Mouse (Mus musculus) left cerebral cortex, adult 2 months (tissue): ENCODE measurements around the gene Chsy1. TPM values are rescaled to one million over a fixed set of nuclear protein-coding genes. Genes with fewer than 3 reads are reported as not detected.

Experiments
- DNase-seq, 2 experiments: peaks; one replicate each; pipeline ENCODE4 v3.0.0; 2021 to 2022; ENCODE audit warnings: low spot score in 2 of 2, mixed read lengths in 1 of 2; ENCODE audit errors: extremely low spot score in 1 of 2
- H3K27ac ChIP-seq: fragments of 200-600 bp; 2 replicates; pipeline ENCODE4 v1.8.1; 2022
- H3K4me3 ChIP-seq: fragments of 200-600 bp; 2 replicates; pipeline ENCODE4 v1.8.1; 2022
- CTCF ChIP-seq: fragments of 200-600 bp; IDR thresholded peaks from 2 replicates; pipeline ENCODE4 v1.8.1; 2022; ENCODE audit warnings: antibody characterized with exemption, mild to moderate bottlenecking, moderate library complexity
- intact Hi-C: fragments of 180-260 bp; cut with DNase I; formaldehyde crosslinking; loops from one replicate; pipeline ENCODE4 v1.15.1; 2025
- total RNA-seq, 2 experiments: library from RNA; stranded (reverse); gene quantifications; 2 replicates each; pipeline ENCODE4 v1.2.3; 2021

The Chsy1 gene
- total RNA-seq, 2 experiments from 2014 or later = 15.6 to 17.3 TPM

DNA sequence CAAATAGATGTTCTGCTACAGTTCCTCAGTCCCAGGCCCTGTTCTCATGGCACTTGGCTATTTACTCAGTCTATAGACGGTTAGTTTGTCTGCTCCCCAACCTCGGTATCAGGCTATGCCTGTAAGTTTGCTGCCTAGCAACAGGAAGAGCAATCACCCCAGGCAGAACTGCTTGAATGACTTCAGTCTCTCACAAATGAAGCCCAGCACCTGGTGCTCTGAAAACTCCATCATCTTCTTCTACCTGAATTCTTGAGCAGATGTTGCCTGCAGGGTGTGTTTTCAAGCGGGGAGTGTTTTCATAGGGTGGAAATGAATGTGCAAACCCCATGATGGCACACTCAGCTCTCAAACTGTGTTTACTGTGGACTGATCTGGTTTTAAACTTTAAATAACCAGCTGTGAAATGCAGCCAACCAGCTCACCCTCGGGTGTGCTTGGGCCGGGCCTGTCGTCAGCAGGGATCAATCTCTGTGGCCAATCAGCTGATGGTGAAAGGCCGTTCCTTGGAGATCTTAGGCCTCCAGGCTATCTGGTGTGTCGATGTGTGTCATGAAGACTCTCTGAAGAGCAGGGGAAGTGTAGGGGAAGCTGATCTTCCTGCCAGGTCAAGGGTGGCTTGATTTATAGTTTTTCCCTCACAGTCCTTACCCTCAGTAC lies 91.6 kb downstream of the Chsy1 start:
- Histone ChIP-seq H3K4me3 (no peak overlapping the region), H3K27ac (no peak overlapping the region)
- no peak for DNase-seq
- intact Hi-C loops = no loop called here
- TF ChIP-seq CTCF = no peak

DNA sequence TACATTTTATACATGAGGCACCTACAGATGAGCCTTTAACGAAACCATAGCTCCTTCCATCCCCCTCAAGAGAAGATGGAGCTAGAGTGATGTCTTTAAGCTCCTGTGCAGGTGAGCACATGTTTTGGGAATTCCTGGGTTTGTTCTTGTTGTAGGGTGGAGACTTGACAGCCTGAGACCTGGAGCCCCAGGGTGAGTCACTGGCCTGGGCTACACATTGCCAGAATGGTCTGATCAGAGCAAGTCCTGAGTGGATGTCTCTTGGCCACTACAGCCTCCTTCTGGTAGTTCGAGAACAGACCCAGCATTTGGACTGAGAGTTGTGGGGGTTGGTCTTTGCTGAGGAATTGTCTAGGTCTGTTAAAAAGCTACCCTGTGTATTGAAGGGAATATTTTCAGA lies 92.3 kb downstream of the Chsy1 start:
- H3K27ac ChIP-seq = no peak overlapping the region
- no peak for TF ChIP-seq CTCF
- intact Hi-C loops = no loop called here
- H3K4me3 ChIP-seq = no peak overlapping the region
- no peak for DNase-seq

DNA sequence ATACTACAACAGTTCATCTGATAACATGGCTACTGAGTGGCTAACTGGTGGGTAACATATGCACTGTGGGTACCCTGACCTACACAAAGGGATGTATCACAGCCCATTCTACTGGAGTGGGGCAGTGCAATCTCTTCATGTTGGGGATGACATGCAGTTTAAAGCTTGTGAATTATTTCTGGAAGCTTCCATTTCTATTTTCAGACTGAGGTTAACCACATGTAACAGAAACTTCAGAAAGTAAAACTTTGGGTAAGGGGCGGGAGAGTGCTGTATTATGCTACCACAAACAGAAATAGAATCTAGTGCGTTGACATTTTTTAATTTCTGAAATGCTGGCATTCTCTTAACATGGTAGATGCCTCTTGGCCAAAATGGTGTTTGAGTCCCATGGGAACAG lies 100.6 kb downstream of the Chsy1 start:
- intact Hi-C loops = no loop called here
- H3K4me3 ChIP-seq = no peak overlapping the region
- TF ChIP-seq CTCF = no peak
- DNase-seq = no peak
- no peak overlapping the region for H3K27ac ChIP-seq

DNA sequence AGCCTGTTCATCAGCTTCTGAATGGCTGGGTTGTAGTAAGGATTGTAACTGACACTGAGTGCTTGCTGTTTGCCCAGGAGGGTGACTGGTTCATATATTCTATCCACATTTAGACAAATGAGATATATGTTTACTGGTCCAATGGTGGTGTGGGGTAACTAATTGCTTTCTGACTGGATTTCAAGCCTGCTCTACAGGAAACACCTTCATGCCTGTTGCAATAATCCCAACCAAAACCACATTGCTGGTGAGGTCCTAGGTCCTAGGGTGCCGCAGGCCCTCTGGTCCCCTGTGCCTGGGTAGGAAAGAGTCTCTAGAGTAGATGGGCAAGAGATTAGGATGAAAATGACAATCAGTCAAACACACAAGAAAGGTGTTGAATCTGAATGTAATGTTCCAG lies 103.6 kb downstream of the Chsy1 start:
- H3K27ac ChIP-seq = no peak overlapping the region
- intact Hi-C loops = no loop called here
- TF ChIP-seq CTCF = no peak
- H3K4me3 ChIP-seq = no peak overlapping the region
- DNase-seq = no peak

DNA sequence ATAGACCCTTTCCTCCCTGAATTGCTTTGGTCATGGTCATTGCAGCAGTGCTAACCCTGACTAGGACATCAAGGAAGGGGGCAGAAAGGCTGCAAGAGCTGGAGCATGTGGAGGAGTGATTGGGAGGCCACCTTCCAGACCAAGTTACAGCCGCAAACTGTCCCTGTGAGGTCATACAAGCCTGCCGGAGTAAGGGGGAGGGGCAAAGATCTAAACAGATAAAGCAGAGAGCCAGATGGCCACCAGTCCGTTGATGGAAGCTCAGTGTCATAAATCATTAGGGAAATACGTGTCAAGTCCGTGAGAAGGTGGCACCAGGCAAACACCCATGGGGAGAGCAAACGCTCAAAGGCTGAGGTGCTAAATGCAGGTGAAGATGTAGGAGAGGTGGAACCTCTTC lies 105.2 kb downstream of the Chsy1 start:
- no peak for TF ChIP-seq CTCF
- DNase-seq = no peak
- Histone ChIP-seq H3K27ac (no peak overlapping the region), H3K4me3 (no peak overlapping the region)
- intact Hi-C loops = no loop called here

DNA sequence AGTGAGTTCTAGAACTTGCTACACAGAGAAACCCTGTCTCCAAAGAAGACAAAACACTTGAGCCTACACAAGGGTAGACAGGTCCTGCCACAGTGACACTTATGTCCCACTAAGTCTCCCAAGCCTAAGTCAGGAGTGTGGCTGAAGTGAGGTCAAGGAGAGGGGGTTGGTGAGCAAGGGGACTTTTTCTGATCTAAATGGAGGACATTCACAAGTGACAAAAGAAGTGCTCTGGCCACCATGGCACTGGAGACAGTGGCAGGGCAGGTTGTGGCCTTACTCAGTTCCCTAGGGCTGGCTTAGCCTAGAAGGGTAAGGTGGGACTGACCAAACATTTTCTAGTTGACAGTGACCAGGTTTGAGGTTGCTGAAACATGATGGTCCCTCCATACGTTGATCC lies 106.6 kb downstream of the Chsy1 start:
- intact Hi-C loops = no loop called here
- no peak for TF ChIP-seq CTCF
- H3K27ac ChIP-seq = no peak overlapping the region
- no peak overlapping the region for H3K4me3 ChIP-seq
- DNase-seq = no peak

DNA sequence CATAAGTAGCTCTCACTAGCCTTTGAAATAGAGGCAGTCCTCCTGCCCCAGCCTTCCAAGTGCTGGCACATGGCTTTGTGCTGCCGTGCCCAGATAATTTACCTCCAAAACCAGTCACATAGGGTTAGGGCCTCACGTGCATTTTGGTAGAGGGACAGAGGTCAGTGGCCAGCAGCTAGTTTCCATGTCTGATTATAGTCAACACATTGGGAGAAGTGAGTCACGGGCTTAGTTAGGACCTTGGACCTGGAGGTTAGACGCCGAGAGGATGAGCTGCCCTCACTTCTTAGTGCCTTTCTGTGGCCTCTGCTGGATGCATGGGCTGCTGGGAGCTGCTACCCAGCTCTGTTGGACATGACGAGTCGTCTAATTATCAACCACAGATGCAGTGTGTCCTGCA lies 107.7 kb downstream of the Chsy1 start:
- no peak for DNase-seq
- no peak overlapping the region for H3K4me3 ChIP-seq
- H3K27ac ChIP-seq = no peak overlapping the region
- intact Hi-C loops = no loop called here
- TF ChIP-seq CTCF = no peak

DNA sequence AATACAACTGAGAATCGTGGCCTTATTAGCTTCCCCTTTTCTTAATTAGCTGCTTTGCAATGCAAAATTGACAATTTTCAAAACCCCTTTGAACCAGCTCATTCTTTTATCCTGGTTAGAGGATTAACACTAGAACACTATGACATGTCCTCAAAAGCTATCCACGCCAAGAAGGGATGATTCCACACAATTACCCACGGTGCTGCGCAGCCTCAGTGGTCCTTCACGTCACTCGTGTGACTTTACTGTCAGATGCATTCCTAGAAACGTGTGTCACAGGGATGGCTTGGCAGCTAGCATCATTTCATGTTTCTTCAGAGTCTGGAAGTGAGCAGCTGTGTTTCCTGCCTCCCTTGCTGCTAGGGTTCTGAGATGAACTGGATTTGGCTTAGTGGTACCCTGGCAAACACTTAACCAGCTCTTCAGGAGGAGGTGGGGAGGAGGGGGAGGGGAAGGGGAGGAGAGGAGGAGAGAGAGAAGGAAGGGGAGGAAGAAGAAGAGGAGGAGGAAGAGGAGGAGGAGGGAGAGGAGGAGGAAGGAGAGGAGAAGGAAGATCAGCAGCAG lies 108.3 kb downstream of the Chsy1 start:
- Histone ChIP-seq H3K27ac (no peak overlapping the region), H3K4me3 (no peak overlapping the region)
- no peak for TF ChIP-seq CTCF
- intact Hi-C loops = no loop called here
- DNase-seq = no peak

DNA sequence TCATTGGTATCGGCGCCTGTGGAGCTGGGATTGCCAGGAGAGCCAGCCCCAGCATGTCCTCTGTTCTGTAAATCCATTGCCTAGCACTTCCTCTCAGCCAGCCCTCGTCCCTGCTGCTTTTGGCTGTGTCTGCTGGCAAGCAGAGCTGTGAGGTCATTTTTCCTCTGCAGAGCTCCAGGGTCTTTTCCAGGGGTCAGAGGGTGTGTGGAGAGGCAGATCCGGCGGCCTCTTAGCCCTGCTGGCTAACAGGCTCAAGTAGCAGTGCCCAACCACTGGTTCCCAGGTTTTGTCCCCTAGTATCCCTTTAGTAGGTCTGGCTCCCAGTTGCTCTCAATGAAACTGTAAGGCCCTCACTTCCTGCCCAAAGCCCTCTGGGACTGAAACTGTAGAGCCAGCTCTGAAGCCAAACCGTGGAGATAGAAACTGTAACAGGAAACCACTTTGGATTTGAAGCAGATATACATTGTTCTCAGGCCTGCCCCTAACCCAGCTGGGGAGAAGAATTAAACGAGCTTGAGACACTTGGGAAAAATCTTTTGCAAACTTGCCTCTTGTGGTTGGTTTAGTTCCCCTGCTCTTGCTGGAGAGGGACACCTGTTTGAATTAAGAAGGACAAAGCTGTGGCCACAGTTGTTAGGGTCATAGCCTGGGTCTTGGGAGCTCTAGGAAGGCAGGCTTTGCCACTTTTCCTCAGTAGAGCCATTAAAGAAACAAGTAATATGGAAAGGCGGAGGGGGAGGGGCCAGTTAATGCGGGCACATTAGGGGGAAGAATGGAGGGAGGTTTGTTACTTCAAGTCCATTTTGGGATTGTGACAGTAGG lies 109.1 kb downstream of the Chsy1 start:
- Histone ChIP-seq H3K27ac (no peak overlapping the region), H3K4me3 (no peak overlapping the region)
- intact Hi-C loops = no loop called here
- no peak for TF ChIP-seq CTCF
- no peak for DNase-seq

DNA sequence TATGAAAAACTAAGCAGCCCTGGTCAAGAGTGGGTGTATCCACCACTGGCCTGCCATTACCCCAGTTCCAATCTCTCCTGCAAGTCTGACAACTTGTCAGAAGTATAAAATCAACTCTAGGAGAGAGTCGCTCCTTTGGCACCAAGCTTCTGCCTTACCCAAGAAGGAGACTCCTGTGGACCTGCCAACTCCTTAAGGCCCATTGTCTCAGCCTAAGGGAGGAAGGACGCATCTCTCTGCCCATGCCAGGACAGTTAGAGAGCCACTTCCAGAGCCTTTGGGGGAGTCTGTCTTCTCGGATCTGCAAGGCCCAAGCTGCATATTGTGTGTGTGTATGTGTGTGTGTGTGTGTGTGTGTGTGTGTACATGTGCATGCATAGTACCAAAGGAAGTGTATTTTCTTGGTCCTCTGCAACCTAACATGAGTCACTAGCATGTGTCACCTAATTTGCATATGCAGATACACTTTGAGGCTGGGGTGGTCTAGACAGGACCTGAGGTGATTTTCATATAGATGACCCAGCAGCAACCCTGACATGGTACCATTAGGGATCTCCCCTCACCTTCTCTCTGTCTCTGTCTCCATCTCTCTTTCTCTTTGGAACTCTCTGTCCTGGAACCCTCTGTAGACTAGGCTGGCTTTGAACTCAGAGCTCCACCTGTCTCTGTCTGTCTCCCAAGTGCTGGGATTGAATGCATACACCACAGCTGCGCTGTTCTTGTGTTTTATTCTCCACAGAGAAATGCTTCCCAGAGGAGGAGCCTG lies 109.9 kb downstream of the Chsy1 start:
- no peak overlapping the region for H3K4me3 ChIP-seq
- intact Hi-C loops = no loop called here
- DNase-seq = no peak
- H3K27ac ChIP-seq = no peak overlapping the region
- TF ChIP-seq CTCF = no peak

DNA sequence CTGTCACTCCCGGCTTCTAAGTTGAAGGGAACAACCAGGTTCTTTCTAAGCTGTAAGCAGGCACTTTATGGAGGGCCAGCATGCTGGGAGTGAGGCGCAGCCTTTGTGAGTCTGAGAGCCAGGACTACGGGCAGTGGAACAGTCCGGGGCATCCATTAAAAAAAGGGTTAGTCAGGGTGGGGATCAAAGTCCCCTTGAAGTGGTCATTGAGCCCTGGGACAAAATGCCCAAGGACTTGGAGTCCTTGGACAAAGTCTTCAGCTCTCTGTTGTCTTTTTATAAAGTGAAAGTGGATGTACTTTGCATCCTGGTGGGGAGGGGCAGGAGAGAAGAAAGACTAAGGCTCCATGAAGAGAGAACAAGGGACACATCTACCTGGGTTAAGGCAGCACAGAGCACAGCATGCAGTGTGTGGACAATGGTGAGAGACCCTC lies 110.5 kb downstream of the Chsy1 start:
- no peak overlapping the region for H3K4me3 ChIP-seq
- no peak overlapping the region for H3K27ac ChIP-seq
- no peak for DNase-seq
- no peak for TF ChIP-seq CTCF
- intact Hi-C loops = no loop called here

DNA sequence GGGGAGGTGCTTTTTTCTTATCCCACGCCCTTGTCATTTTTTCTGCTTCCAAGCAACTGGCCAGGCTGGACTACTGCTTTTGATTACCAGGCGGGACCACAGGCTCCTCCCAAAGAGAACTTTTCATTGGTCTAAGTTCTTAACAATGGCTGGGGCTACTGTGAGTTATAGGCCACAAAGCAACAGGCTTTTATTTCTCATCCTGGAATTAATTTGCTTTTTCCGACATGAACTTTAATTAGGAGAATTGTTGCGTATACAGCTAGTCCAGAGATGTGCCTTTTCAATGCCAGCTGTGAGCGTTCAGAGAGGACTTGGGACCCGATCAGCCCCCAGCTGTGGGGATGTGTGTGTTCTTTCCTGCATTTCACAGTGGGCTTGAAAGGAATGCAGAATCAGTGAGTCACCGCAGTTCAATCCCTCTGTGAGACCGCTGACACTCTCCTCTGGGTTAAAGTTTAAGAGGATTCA lies 113.3 kb downstream of the Chsy1 start:
- intact Hi-C loops = no loop called here
- no peak for DNase-seq
- no peak overlapping the region for H3K4me3 ChIP-seq
- H3K27ac ChIP-seq = no peak overlapping the region
- no peak for TF ChIP-seq CTCF

Other genes starting within 250 kb of the Chsy1 start
- 1 to 10 TPM; 8.5 to 9.5 TPM for gene Pcsk6, start 247.8 kb upstream of the Chsy1 start, total RNA-seq
- gene Gm45213, start 65.9 kb upstream of the Chsy1 start, total RNA-seq = not detected
- 10 to 100 TPM; 36.8 to 37.0 TPM for gene Snrpa1, start 50.5 kb upstream of the Chsy1 start, total RNA-seq
- gene Selenos, start 29.9 kb upstream of the Chsy1 start, total RNA-seq = 10 to 100 TPM; 46.5 to 47.5 TPM